Mouse (Mus musculus): ENCODE measurements around the gene Bcl2l12.

GRCm38 (mm10) chr7:45043307-45043706 is 44.8 kb upstream of the Bcl2l12 start:
- TF ChIP-seq USF1 (IDR thresholded peaks at IDR 0.05; ENCODE audit: low read depth) (no peak), MAX (IDR thresholded peaks at IDR 0.05) (no peak), CTCF (IDR thresholded peaks at IDR 0.05; ENCODE audit: control insufficient read depth, insufficient read depth, insufficient read length) (no peak), FOSL1 (IDR thresholded peaks at IDR 0.05; ENCODE audit: insufficient read depth, low read length, poor library complexity, severe bottlenecking) (no peak), MYOG (IDR thresholded peaks at IDR 0.05; ENCODE audit: control insufficient read depth, extremely low read depth, insufficient read length) (no peak), CEBPB (IDR thresholded peaks at IDR 0.05; ENCODE audit: low read depth) (no peak)

Measured in C2C12 (cell line).